Mouse (Mus musculus) stomach, postnatal 0 days (tissue): ENCODE measurements at regions not wholly inside any gene's neighbourhood (a gene's known extent, or its start where the extent isn't known, plus 50 kb on each side); places are given as distances from the start of the nearest gene placed in this dataset.

Experiments
- ATAC-seq: fragments of 200-750 bp; cut with Nextera tagmentation; 2 replicates; pipeline ENCODE4 v1.8.0; 2017; ENCODE audit not compliant: low FRiP score, low TSS enrichment
- DNase-seq: peaks from one replicate; pipeline ENCODE4 v3.0.0-alpha.2; 2016; ENCODE audit warnings: low spot score
- H3K27ac ChIP-seq: fragments of 300-500 bp; sonication (generic); replicated peaks from 2 replicates; pipeline ENCODE4 v1.5.1; 2014; ENCODE audit warnings: mild to moderate bottlenecking, control low read depth
- H3K27me3 ChIP-seq: fragments of 300-500 bp; sonication (generic); 2 replicates; pipeline ENCODE4 v1.6.1; 2014; ENCODE audit warnings: low read length; ENCODE audit not compliant: control insufficient read depth, insufficient read depth
- H3K36me3 ChIP-seq: fragments of 300-500 bp; sonication (generic); 2 replicates; pipeline ENCODE4 v1.6.1; 2014; ENCODE audit warnings: low read length, mixed read lengths; ENCODE audit not compliant: control insufficient read depth, insufficient read depth
- H3K4me1 ChIP-seq: fragments of 300-500 bp; sonication (generic); replicated peaks from 2 replicates; pipeline ENCODE4 v1.6.1; 2014; ENCODE audit warnings: antibody characterized with exemption; ENCODE audit not compliant: control insufficient read depth, insufficient read depth
- H3K4me2 ChIP-seq: fragments of 300-500 bp; sonication (generic); replicated peaks from 2 replicates; pipeline ENCODE4 v1.6.1; 2014; ENCODE audit warnings: low read depth, mild to moderate bottlenecking, control low read depth, moderate library complexity
- H3K4me3 ChIP-seq: fragments of 300-500 bp; sonication (generic); 2 replicates; pipeline ENCODE4 v1.5.1; 2014; ENCODE audit warnings: low read depth, low read length, control low read depth
- H3K9ac ChIP-seq: fragments of 300-500 bp; sonication (generic); 2 replicates; pipeline ENCODE4 v1.6.1; 2014; ENCODE audit warnings: mild to moderate bottlenecking, low read length, control low read depth, mixed read lengths
- H3K9me3 ChIP-seq: fragments of 300-500 bp; sonication (generic); 2 replicates; pipeline ENCODE4 v1.6.1; 2016; ENCODE audit warnings: low read length; ENCODE audit not compliant: control insufficient read depth
- CTCF ChIP-seq: IDR thresholded peaks from 2 replicates; pipeline ENCODE4 v1.5.1; 2016; ENCODE audit warnings: antibody characterized with exemption, low read depth, mild to moderate bottlenecking, moderate library complexity
- EP300 ChIP-seq: optimal IDR thresholded peaks from 2 replicates; pipeline ENCODE3; 2016; ENCODE audit warnings: antibody characterized with exemption
- WGBS: fragments of 180-500 bp; shearing (Covaris S2); extraction: QIAGEN DNeasy Blood & Tissue Kit; methylation state at CpG from one replicate; pipeline ENCODE4 v1.1.7; 2014; 5-methylcytosine and 5-hydroxymethylcytosine counted together

- ATAC-seq: no peak
- TF ChIP-seq CTCF (no peak), EP300 (no peak)
- WGBS: 83% methylated on average over 6 of the region's 6 CpGs
These were observed 123.4 kb downstream of the Lrrc30 start for GRCm38 (mm10) chr17:67509091-67509618.

DNA sequence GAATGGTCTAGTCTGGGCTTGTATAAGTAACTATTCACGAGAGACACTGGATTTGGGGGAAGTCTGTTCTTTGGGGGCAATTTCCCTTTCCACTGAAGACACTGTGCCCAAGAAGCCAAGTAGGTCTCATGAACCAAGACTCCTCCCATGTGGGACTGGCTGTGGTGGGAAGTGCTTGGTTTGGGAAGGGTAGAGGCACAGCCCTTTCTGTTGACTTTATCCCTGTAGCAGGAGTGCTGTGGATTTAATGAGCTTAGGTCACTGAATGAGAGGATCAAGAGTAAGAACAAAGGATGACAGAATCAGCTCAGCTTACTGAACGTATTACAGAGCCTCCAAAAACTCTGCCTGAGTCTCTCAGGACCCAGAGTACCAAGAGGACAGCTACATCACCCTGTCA, 124.2 kb downstream of the Lrrc30 start:
- Histone ChIP-seq H3K4me2 (no peak overlapping the region), H3K36me3 (no peaks in the 10 kb centered on the region), H3K9me3 (no peaks in the 10 kb centered on the region), H3K4me3 (no peak overlapping the region), H3K27ac (no peak overlapping the region), H3K4me1 (no peaks in the 10 kb centered on the region), H3K27me3 (no peaks in the 10 kb centered on the region), H3K9ac (no peak overlapping the region)
- DNase-seq (no peak), ATAC-seq (no peak)
- TF ChIP-seq CTCF (no peak), EP300 (no peak)
- 42% methylated on average over 2 of the region's 2 CpGs for WGBS

More at GRCm38 (mm10) chr17:67509091-67509618, 123.4 kb downstream of the Lrrc30 start:
- Histone ChIP-seq H3K4me3 (no peak overlapping the region), H3K4me2 (no peak overlapping the region), H3K9me3 (no peaks in the 10 kb centered on the region), H3K27me3 (no peaks in the 10 kb centered on the region), H3K9ac (no peak overlapping the region), H3K27ac (no peak overlapping the region), H3K4me1 (no peaks in the 10 kb centered on the region), H3K36me3 (no peaks in the 10 kb centered on the region)
- DNase-seq: no peak

DNA sequence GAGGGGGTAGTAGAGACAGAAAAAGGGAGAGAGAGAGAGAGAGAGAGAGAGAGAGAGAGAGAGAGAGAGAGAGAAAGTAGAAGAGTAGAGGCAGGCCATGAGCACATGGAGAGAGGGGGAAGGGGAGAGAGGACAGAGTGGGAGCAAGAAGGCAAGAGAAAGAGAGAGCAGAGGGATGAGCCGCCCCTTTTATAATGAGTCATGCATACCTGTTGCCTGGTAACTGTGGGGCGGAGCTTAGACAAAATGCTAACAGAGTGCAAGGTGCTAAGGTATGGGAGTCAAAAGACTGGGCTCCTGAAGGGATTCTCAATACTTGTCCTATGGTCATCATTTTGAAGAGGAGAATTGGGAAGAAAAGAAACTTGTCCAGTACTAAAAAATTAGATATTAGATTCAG, 126.1 kb downstream of the Lrrc30 start:
- ATAC-seq (no peak), DNase-seq (no peak)
- no peak overlapping the region for H3K4me3 ChIP-seq
- H3K27me3 ChIP-seq: no peaks in the 10 kb centered on the region
- no peaks in the 10 kb centered on the region for H3K9me3 ChIP-seq
- H3K9ac ChIP-seq: no peak overlapping the region
- no peaks in the 10 kb centered on the region for H3K36me3 ChIP-seq
- H3K4me2 ChIP-seq: no peak overlapping the region
- no peaks in the 10 kb centered on the region for H3K4me1 ChIP-seq
- TF ChIP-seq EP300 (no peak), CTCF (no peak)
- no peak overlapping the region for H3K27ac ChIP-seq
- 48% methylated on average over 2 of the region's 2 CpGs for WGBS

GRCm38 (mm10) chr17:67504502-67505033, 128.0 kb downstream of the Lrrc30 start:
- no peak overlapping the region for H3K4me3 ChIP-seq
- no peak for TF ChIP-seq EP300
- TF ChIP-seq CTCF: no peak
- H3K36me3 ChIP-seq: no peaks in the 10 kb centered on the region
- no peaks in the 10 kb centered on the region for H3K27me3 ChIP-seq
- no peaks in the 10 kb centered on the region for H3K9me3 ChIP-seq
- no peak overlapping the region for H3K9ac ChIP-seq
- no peak for DNase-seq
- no peaks in the 10 kb centered on the region for H3K4me1 ChIP-seq
- ATAC-seq: no peak
- 0 out of 2 replicates have a peak overlapping the region, but pooled peaks have one; percentile 2 for H3K4me2 ChIP-seq
- H3K27ac ChIP-seq: no peak overlapping the region
- WGBS: 47% methylated on average over 9 of the region's 9 CpGs

DNA sequence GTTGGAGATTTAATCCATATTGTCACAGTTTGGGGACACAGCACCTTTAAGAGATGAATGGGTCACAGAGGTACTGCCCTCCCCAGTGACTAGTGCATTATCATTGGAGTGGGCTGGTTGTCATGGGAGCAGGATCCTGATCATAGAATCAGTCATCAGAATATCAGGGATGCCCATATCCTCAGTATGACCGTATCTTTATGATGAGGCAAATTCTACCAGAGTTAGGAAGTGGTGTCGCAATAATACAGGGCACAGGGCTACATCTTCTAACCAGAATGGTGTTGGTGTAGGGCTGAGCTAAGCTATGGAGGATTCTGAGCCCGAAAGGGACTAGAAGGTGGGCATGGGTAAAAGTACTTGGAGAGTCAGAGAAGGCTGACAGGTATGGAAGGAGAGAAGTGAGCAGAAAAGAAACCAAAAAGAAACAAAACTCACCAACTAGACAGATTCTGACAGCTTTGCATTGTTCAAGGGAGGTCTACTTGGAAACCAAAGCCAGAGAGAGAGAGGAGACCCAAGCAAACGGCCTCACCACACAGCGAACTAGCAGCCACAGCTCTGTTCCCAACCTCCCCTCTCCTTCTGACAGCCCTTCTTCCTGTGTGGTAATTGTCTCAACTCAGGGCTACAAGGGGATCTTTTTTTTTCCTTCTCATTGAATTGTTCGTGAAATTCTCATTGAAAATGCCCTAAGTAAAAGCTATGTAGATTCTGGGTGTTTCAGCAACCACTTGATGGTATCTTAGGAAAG, 129.2 kb downstream of the Lrrc30 start:
- 82% methylated on average over 6 of the region's 6 CpGs for WGBS
- no peaks in the 10 kb centered on the region for H3K36me3 ChIP-seq
- H3K4me3 ChIP-seq: no peak overlapping the region
- H3K27ac ChIP-seq: no peak overlapping the region
- no peaks in the 10 kb centered on the region for H3K9me3 ChIP-seq
- no peak overlapping the region for H3K9ac ChIP-seq
- TF ChIP-seq EP300: no peak
- no peak for TF ChIP-seq CTCF
- no peak for ATAC-seq
- H3K4me1 ChIP-seq: no peaks in the 10 kb centered on the region
- no peaks in the 10 kb centered on the region for H3K27me3 ChIP-seq
- no peak for DNase-seq
- H3K4me2 ChIP-seq: no peak overlapping the region

- Histone ChIP-seq H3K27me3 (no peaks in the 10 kb centered on the region), H3K27ac (no peak overlapping the region), H3K4me2 (no peak overlapping the region), H3K4me1 (no peaks in the 10 kb centered on the region), H3K9me3 (no peaks in the 10 kb centered on the region), H3K4me3 (no peak overlapping the region), H3K9ac (no peak overlapping the region), H3K36me3 (no peaks in the 10 kb centered on the region)
- DNase-seq: no peak
- WGBS: 85% methylated on average over 4 of the region's 4 CpGs
- TF ChIP-seq CTCF: no peak
- no peak for TF ChIP-seq EP300
- ATAC-seq: no peak
These were observed 129.9 kb downstream of the Lrrc30 start for GRCm38 (mm10) chr17:67502628-67503027.
